Mouse (Mus musculus) kidney, postnatal 10 days (tissue): ENCODE results near the gene Kif20b.
A peak's percentile ranks its signal among the peaks of the same experiment; 100 is the strongest.

Experiments used
- DNase-seq: peaks from one replicate; pipeline ENCODE4 v3.0.0; 2021; ENCODE audit warnings: mixed read lengths

Kif20b gene

DNA sequence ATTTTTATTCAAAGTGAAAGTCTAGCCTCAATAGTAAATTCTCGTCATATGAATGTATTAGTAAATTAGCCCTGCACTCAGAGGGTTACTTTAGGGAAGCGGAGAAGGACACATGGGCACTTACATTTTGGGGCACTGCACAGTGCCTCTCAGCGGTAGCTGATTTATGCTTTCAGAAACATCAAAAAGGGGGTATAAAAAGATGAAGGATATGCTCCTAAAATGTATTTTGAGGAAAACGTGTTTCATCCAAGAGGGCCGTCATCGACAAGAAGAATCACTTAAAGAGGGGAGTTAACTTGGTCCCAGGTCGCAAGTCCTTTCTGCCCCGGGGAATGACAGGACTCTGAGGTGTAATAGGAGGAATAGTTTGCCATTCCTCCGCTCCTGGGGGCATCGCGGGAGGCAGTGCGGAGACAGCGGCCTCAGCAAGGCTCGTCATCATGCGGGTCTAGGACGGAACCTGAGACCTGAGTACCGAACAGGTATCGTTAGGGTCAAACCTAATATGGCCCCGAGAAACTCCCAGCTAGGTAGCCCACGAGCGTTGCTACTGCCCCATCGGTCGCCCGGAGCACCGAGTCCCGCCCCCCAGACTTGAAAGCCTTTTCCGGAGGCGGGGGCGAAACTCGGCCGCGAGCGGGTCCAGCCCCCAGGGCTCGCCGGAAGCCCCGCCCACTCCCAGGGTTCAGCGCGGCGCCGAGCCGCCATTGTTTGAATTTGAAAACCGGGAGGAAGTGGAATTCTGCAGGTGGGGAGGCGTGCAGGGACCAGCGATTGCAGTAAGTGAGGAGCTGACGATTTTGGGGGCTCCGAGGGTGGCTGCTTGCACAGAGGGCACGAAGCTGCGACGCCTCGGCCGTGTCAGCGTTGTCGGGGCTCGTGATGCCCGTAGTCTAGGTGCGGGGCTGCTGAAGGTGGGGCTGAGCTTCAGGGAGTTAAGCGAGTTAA is at the start of gene Kif20b:
Gene Kif20b (plus strand): TSS at position 710 of the 951 bp plus-strand sequence.
- peak; percentile 95 for DNase-seq

DNA sequence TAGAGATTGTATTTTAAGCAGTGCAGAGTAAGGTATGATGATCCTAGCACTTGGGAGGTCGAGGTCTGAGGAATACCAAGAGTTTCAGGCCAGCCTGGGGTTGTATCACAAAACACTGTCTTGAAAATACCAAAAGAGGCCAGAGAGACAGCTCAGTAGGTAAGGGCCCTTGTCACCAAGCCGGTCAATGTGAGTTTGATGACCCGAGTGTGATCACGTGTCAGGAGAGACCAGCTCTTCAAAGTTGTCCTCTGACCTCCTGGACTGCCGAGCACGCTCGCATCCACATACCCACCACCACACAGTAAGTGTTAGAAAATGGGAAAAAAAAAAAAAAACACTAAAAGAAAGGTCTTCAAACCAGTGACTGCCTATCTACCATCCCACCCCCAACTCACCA is 45.5 kb upstream of the Kif20b start:
- DNase-seq: no peak

DNA sequence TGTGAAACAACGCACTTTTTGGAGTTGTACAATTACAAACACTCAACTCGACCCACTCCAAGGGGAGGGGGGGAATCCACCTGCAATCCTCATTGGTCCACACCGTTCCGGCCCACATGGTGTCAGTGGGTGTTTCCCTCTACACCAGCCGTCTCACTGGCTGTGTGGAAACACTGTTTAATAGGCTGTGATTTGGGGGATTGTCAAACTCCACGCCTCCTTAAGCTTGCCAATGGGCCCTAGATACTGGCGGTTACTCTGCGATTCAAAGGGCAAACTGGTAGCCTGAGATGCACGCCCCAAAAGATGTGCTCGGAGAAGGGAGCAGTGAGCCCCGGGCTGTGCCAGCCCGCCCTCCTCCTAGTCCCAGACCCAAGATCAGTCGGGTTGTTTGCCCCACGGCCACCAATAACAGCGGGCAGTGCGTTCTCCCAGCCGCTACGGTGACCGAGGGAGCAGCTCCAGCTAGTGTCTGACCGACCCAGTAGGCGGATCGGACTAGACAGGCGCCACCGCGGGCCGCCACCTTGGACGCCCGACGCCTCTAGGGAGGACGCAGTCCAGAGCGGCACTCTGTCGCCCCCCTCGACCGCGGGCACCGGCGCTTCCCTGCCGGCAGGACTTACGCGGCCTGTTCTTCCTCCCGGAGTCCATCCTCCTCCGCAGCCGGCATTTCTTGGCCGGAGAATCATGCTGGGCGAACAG is 44.1 kb upstream of the Kif20b start:
- DNase-seq: peak; percentile 91

DNA sequence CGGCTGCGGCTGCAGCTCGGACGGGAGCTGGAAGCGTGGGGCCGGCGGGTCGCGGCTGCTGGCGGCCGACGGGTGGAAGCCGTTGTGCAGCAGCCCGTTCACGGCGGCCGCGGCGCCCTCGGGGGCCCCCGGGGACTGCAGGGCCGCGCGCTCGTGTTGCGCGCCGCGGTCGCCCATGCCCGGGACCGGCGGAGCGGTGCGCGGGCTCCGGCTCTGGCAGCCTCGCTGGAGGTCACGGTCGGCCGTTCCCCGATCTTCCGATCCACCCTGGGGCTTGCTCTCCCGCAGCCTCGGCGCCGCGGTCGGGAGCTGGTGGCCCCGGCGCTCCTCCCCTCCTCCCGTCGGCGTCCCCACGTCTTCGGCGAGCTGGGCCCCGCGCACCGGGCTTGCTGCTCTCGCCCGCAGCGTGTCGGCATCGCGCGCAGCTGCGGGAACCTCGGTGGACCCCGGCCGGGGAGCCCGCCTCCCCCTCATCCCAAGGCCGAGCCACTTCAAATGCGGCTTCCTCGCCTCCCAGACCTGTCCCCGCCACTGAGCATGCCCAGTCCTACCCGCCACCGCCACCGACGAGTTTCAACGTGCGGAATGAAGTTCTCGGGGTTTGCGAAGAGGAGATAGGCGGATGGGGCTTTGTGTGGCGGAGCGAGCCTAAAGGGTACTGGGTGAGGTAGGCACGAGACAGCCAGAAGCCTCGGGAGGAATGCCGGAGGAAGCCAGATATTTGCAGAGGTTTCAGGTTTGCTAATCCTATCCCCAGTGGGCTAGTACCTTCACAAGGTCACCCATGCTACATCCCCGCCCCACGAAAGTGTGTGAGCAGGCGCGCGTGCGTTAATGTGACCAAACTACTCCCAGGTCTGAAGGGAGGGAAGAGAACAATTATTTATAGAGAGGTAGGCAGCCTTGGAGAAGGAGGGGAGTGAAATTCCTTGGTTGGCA is 43.3 kb upstream of the Kif20b start, which contains the start of gene Pank1:
Gene Pank1 (minus strand): TSS at position 853 of the 939 bp plus-strand sequence.
- DNase-seq: peak; percentile 81

DNA sequence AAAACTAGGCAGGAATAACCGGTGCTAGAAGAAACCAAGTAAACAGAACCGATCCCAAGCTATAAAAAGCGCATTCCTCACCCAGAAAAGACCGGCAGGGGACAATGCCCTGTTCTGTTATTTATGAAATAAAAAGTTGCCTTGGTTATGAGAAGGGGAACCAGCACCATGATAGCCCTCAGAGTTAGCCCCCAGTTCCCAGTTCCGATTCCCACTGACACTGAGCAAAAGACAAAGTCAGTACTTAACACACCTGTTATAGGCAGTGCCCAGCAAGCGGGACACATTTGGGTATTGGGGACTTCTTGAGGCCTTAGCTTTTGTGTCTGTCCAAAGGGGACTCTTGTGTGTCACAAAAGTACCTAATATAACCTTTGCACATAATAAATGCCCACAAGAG is 42.5 kb upstream of the Kif20b start:
- DNase-seq: no peak

DNA sequence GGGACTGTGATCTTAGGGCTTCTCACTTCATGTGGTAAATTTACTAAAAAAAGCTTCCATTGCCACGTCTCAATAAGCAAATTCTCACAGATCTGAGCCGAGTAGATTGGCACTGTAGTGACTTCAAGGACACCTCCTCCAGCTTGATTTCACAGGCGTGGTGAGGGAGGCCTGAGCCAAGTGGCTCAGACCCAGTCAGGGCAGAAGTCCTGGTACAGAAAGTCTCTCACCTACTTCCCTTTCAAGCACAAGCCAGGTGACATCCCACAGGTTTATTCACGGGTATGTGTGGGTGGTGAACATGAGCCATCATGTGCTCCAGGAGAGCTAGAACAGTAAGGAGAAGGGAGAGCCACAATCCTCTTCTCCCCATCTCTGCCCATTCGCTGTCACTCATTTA is 41.0 kb upstream of the Kif20b start:
- DNase-seq: no peak

DNA sequence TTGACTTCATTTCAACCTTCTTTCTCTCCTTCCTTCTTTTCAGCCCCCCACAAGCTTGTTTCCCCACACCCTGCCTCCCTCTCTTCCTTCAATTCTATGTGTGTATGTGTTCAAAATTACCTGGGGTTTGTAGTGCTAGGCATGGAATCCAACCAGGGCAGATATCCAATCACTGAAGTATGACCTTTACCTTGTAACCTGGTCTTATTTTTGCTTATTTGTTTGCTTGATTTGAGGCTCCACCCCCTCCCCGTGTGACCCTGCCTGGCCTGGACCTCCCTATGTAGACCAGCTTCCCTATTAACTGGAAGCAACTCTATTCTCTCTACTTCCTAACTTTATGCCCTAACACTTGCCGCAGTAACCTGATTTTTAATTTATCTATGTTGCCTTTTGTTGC is 39.7 kb upstream of the Kif20b start:
- no peak for DNase-seq

DNA sequence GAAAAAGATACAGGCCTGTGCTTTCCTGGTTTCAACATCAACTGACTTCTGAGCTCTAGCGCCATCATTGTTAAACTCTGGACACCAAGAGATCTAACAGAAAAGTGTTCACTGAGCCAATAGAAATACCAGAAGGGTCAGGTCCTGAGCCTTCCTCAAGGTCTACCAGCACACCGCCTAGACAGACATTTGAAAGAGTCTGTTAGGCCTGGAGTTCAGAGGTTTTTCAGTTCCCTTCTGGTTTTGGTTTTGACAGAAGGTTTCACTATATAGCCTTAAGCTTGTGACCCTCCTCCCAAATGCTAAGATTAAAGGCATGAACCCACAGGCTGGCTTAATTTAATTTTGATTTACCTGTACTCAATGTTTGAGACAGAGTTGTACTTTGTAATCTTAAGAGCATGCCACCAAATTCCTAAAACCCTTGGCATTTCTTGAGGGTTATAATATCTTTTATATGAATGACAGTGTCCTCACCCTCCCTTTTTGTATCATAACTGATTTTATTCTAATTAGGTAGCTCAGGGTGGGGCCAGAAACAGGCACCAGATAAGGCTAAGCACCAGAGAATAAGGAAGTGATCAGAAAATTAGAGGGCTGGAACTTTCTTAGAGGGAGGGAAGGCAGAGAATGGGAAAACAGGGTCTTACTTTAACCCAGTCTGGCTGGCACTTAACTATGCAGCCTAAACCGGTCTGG is 38.5 kb upstream of the Kif20b start:
- no peak for DNase-seq

DNA sequence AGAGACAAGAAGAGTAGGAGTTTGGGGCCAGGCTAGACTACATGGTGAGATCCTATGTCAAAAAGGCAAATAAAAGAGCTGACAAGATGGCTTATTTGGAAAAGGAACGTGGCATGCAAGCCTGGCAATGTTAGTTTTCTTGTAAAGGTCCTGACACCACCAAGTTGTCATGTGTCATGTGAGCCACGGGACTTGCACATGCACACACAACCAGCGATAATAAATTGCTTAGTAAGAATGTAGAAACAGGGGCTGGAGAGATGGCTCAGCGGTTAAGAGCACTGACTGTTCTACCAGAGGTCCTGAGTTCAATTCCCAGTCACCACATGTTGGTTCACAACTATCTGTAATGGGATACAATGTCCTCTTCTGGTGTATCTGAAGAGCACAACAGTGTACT is 35.8 kb upstream of the Kif20b start:
- DNase-seq: no peak

DNA sequence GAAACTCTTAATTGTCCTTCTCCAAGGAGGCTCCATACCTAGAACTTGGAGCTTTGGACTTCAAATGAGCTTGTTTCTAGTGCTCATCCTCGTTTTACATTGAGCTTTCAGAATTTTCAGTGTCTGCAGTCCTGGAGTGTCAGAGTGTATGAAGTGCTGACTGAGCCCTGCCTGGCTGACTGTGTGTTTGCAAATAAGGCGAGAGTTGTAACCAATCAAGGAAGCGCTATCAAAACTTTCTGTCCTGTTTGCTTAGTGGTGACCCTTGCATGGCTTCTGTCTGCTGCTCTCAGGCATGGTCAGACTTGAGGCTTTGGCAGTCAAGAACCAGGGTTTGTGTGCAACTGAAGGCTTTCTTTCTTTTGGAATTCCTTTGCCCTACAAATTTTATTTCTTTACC is 31.2 kb upstream of the Kif20b start:
- DNase-seq: no peak

DNA sequence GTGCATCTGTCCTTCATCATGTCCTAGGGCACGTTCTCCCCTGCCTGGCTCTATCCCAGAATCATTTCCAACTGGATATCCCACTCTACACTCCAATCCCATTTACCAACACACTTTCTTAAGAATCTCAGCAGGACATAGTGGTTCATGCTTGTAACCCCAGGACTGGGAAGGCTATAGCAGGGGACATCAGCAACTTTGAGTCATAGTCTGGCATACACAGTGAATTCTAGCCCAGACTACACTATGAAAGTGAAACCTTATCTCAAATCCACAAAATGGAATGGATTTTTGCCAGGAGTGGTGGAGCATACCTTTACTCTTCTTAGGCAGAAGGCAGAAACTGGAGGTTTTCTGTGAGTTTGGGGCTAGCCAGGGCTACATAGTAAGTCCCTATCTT is 30.6 kb upstream of the Kif20b start:
- DNase-seq: no peak

DNA sequence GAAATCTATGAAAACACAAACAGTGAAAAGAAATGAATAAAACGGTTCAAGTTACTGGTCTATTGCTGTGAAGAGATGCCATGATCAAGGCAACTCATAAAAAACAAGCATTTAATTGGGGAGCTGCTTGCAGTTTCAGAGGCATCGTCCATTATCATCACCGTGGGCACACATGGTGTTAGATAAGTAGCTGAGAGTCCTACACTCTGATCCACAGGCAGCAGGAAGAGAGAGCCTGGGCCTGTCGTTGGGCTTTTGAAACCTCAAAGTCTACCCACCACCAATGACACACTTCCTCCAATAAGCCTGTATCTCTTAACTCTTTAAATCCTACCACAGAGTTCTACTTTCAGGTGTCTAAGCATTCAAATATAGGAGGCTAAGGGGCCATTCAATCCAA is 27.1 kb upstream of the Kif20b start:
- DNase-seq: no peak

DNA sequence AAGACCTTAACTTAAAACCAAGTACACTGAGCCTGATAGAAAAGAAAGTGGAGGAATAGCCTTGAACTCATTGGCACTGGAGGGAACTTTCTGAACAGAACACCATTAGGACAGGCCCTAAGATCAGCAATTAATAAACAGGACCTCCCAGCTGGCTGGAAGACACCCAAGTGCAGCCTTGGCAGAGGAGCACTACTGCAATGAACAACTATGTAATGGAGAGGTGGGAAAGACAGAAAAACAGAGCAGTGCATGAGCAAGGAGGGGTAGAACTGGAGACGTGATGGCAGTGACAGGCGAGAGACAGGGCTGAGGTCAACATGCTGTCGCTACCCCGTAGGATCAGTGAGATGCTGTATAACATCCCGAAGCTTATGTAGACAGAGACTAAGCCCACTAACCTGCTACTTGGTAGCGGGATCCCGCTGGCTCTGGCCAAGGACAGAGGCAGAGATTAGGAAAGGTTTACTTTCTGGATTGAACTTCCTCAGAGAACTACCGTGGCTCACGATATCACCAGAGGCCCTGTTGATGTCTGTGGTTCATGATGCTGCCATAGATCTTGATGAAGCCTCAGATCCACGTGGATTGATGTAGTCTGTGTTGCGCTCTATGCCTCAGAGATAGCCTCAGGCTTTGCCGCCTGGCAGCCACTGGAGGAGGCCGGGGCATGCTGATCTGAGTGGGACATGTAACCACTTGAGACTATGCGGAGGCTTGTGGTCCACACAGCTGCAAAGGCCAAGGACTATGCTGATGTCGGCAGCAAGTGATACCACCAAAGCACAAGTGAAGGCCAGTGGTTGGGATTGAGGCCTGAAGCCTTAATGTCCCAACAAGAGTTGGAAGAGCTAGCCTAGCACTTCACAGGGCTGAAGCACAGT is 24.8 kb upstream of the Kif20b start:
- no peak for DNase-seq

DNA sequence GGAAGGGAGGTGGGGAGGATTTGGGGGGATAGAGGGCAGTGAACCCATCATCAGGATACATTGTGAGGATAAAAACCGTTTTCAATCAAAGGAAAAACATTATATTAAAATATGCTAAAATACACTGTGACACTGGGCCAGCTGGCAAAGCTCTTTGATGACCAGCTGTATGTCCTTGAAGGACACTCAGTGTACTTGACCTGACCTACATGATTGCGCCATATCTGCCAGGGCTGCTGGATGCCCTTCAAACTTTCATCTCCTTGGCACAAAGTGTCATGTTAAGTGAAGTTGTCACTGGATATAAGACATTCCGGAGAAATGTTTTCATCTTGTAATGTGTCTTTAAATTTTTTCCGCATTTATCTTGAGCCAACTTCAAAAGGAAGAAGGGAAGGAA is 23.2 kb upstream of the Kif20b start:
- DNase-seq: no peak

DNA sequence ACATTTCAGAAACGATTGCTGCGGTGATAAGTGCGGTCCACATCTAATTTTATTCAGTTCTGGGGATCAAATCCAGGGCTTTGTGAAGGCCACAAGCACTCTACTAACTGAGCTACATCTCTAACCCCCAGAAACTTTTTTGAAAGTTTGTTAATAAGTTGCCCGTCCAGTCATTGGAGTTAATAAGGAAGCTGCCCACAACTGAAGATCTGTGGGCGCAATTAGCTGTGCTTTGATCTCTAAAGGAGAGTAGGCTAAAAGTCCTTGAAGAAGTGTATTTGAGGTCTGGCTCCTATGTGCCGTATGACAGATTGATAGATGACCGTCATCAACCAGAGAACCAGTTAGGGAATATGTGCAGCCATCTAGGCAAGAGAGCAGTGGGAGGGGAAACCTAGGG is 20.9 kb upstream of the Kif20b start:
- no peak for DNase-seq

DNA sequence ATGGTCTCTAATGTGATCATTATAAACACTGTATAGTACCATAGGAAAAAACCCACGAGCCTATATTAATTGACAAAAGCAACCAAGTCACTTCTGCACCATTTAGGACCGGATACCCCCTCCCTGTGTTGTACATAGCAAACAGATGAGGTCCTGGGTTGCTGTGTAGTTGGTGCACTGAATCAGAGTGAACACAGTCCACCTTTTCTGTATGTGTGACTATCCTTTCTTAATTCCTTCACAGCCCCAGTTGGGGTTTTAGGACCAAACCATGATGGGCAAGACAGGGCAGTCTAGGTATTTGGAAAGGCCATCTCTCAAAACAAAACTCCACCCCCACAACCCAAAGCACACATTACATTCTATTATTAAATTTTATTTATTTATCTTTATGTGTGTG is 20.4 kb upstream of the Kif20b start:
- DNase-seq: no peak

DNA sequence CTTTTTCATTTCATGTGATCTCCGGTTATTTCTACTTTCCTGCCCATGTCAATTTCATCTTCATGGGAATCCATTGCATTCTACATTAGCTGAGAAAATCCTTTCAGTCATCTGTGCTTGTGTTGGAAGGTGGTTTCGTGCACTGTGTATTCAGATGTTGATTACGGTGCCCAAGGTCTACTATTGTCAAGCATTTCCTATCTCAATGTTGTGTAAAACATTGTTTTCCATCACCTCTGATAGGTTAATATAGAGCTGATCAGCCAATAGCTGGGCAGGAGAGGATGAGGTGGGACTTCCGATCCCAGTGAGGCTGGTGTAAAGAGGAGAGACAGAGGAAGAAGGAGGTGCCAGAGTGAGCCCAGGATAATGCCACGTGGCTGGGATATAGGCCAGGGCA is 18.1 kb upstream of the Kif20b start:
- DNase-seq: no peak

DNA sequence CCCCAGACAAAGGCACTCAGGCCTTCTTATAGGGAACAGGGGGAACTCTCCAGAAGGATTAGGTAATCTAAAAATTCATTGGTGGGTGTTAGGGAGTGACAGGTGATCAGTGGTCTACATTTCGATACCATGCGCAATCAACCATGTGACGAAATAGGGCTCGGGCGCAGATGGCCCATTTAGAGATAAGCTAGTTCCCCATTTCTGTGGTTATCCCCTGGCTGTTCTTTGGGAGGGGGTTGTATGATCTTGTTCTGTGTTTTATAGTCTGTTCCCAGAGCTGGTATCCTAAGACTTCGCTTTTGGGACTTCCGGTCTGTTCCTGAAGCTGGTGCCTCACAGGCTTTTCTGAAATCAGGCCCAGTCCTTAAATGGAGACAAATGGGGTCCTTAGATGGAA is 16.7 kb upstream of the Kif20b start:
- DNase-seq: no peak

DNA sequence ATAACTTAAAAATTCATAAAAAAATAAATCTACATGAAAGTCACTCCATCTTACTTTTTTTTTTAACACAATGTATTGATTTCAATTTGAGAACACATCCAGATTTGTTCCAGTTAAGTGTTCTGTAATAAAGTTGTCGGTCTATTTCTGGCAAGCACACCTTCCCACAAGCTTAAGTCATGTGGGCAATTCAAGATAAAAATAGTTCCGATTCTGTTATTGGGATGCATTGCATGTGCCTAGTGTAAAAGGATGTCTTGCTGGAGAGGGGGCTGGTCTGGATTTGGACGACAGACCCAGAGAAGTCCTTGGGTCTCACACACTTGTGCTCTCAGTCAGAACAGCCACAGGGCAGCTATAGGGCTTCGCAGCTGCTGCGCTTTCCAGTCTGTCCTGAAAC is 15.4 kb upstream of the Kif20b start:
- no peak for DNase-seq

DNA sequence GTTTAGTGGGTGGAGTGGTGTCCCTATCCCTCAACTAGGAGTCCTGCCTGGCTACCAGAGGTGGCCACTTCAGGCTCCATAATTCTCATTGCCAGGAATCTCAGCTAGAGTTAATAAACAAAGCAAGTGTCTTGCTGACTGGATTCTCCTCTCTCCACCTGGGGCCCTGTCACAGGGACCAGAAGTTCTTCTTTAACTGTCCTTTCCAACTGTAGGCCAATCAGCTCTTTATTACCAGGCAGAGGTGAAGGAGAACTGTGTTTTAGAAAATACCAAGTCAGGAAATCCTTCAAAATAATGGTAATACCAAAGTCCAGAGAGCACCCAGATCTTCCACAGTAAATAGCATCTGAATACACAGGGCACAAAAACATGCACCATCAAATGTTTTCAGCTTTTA is 9.8 kb upstream of the Kif20b start:
- DNase-seq: no peak

DNA sequence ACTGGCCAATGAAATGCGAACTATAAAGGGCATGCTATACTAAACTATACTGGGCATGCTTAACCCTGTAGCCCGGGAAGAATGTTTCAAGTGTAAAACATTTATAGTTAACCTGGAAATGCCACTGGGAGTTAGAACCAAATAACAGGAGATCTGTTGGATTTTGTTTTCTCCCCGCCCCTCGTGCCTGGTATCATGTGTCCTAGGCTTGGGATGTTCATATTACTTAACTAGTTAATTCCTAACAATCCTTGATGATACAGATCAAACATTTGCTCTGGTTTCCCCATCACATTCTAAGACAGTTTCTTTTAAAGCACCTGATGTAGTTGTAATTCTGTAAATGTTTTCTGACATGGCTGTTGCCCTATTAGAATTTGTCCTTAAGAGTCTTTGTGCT is 2.1 kb upstream of the Kif20b start:
- no peak for DNase-seq
